Mouse (Mus musculus) liver, embryonic 14.5 days (tissue): ENCODE results near the gene Per3. TPM values are rescaled to one million over a fixed set of nuclear protein-coding genes. Genes with fewer than 3 reads are reported as not detected.
"Not testable (repeated sequence)": the region's sequence is repeated elsewhere in the genome, so short reads cannot be mapped to it uniquely, and the experiment has no call there.

ENCODE experiments used
- ATAC-seq: fragments of 200-750 bp; cut with Nextera tagmentation; 2 replicates; pipeline ENCODE4 v1.8.0; 2017; ENCODE audit warnings: moderate number of reproducible peaks, mild to moderate bottlenecking, moderate library complexity; ENCODE audit not compliant: insufficient read depth
- DNase-seq, 3 experiments: peaks; one replicate each; pipeline ENCODE4 v3.0.0-alpha.2; 2012 to 2013; ENCODE audit warnings: low read depth in 3 of 3, low spot score in 3 of 3
- H3K27ac ChIP-seq: fragments of 300-500 bp; sonication (generic); 2 replicates; pipeline ENCODE4 v1.5.1; 2014; ENCODE audit warnings: moderate library complexity, mild to moderate bottlenecking, control low read depth, inconsistent platforms
- H3K27me3 ChIP-seq: fragments of 300-500 bp; sonication (generic); 2 replicates; pipeline ENCODE4 v1.6.1; 2014; ENCODE audit warnings: mild to moderate bottlenecking, low read length, moderate library complexity; ENCODE audit not compliant: control insufficient read depth, insufficient read depth
- H3K36me3 ChIP-seq: fragments of 300-500 bp; sonication (generic); replicated peaks from 2 replicates; pipeline ENCODE4 v1.6.1; 2014; ENCODE audit warnings: low read depth; ENCODE audit not compliant: control insufficient read depth, insufficient read depth
- H3K4me1 ChIP-seq, 2 experiments: fragments of 200-500 bp in 1 of 2; fragments of 300-500 bp in 1 of 2; sonication (generic) in 1 of 2; replicated peaks; 2 replicates each; pipeline ENCODE4 v1.6.1; 2012 to 2014; ENCODE audit warnings: antibody characterized with exemption in 1 of 2, inconsistent platforms in 1 of 2, low read length in 1 of 2; ENCODE audit not compliant: control insufficient read depth in 2 of 2, insufficient read depth in 2 of 2
- H3K4me2 ChIP-seq: fragments of 300-500 bp; sonication (generic); 2 replicates; pipeline ENCODE4 v1.6.1; 2014; ENCODE audit warnings: low read depth, mild to moderate bottlenecking, control low read depth, moderate library complexity
- H3K4me3 ChIP-seq, 2 experiments: fragments of 200-500 bp in 1 of 2; fragments of 300-500 bp in 1 of 2; sonication (generic) in 1 of 2; 2 replicates each; pipeline ENCODE4 v1.5.1; 2012 to 2014; ENCODE audit warnings: low read depth in 2 of 2, low read length in 2 of 2, mild to moderate bottlenecking in 2 of 2, control low read depth in 1 of 2, inconsistent platforms in 1 of 2, moderate library complexity in 1 of 2; ENCODE audit not compliant: insufficient read depth in 1 of 2
- H3K9ac ChIP-seq: fragments of 300-500 bp; sonication (generic); replicated peaks from 2 replicates; pipeline ENCODE4 v1.6.1; 2014; ENCODE audit warnings: mild to moderate bottlenecking, control low read depth, moderate library complexity
- H3K9me3 ChIP-seq: fragments of 300-500 bp; sonication (generic); 2 replicates; pipeline ENCODE4 v1.6.1; 2016; ENCODE audit warnings: low read length, mixed read lengths; ENCODE audit not compliant: control insufficient read depth
- CTCF ChIP-seq: IDR thresholded peaks from 2 replicates; pipeline ENCODE4 v1.5.1; 2016; ENCODE audit warnings: antibody characterized with exemption, low read depth, control low read depth
- EP300 ChIP-seq: IDR thresholded peaks from 2 replicates; pipeline ENCODE4 v1.6.1; 2016; ENCODE audit warnings: antibody characterized with exemption, low read depth
- WGBS: fragments of 180-500 bp; shearing (Covaris S2); extraction: QIAGEN DNeasy Blood & Tissue Kit; methylation state at CpG from one replicate; pipeline ENCODE4 v1.1.7; 2014; ENCODE audit not compliant: insufficient replicate concordance; 5-methylcytosine and 5-hydroxymethylcytosine counted together
- polyA plus RNA-seq, 2 experiments: library from polyadenylated mRNA; depleted of rRNA in 1 of 2; stranded (reverse) in 1 of 2; unstranded in 1 of 2; fragments of >200 nt; fragmentation: Nextera tagmentation in 1 of 2; extraction: Ambion mirVana in 1 of 2; gene quantifications; 2 replicates each; pipeline versions ENCODE4 v1.2.1 to v1.2.3; 2012 to 2014

Gene Per3
- polyA plus RNA-seq, 2 experiments, result 2.2 to 2.9 TPM

GRCm38 (mm10) chr4:151036521-151036920 is 7.9 kb downstream of the Per3 start:
- 75% methylated on average over 7 of the region's 7 CpGs for WGBS
- TF ChIP-seq CTCF (no peak), EP300 (no peak)
- no peak for DNase-seq
- Histone ChIP-seq H3K4me2 (no peak overlapping the region), H3K4me1 (no peaks in the 10 kb centered on the region), H3K9ac (no peak overlapping the region), H3K27me3 (no peaks in the 10 kb centered on the region), H3K36me3 (no peaks in the 10 kb centered on the region), H3K4me3 (no peak overlapping the region), H3K9me3 (no peaks in the 10 kb centered on the region), H3K27ac (no peak overlapping the region)
- ATAC-seq, result no peak

GRCm38 (mm10) chr4:151027001-151027400 is 17.5 kb downstream of the Per3 start:
- 54% methylated on average over 6 of the region's 6 CpGs for WGBS
- Histone ChIP-seq H3K4me3 (no peak overlapping the region), H3K27ac (no peak overlapping the region), H3K9ac (no peak overlapping the region), H3K4me1 (peaks cover 0 to 3% of the 10 kb centered on the region in 2 experiments; a peak in 1 of 4 replicates), H3K36me3 (no peaks in the 10 kb centered on the region), H3K9me3 (no peaks in the 10 kb centered on the region), H3K4me2 (no peak overlapping the region), H3K27me3 (no peaks in the 10 kb centered on the region)
- TF ChIP-seq CTCF (peak; percentile 82), EP300 (no peak)
- DNase-seq, result no peak
- ATAC-seq, result no peak; the same call in 1 of the 2 replicates

GRCm38 (mm10) chr4:151024152-151024551 is 20.3 kb downstream of the Per3 start:
- H3K27me3 ChIP-seq, result no peaks in the 10 kb centered on the region
- no peak for DNase-seq
- peaks cover 0 to 3% of the 10 kb centered on the region in 2 experiments; a peak in 1 of 4 replicates for H3K4me1 ChIP-seq
- H3K27ac ChIP-seq, result no peak overlapping the region
- ATAC-seq, result peak; percentile 76
- peak overlapping the region; percentile 31 for H3K4me2 ChIP-seq
- 17% methylated on average over 9 of the region's 9 CpGs for WGBS
- no peaks in the 10 kb centered on the region for H3K36me3 ChIP-seq
- TF ChIP-seq CTCF (no peak), EP300 (peak; percentile 41)
- no peak overlapping the region for H3K4me3 ChIP-seq
- no peak overlapping the region for H3K9ac ChIP-seq
- no peaks in the 10 kb centered on the region for H3K9me3 ChIP-seq

- not testable (repeated sequence) for H3K36me3 ChIP-seq, H3K27ac ChIP-seq, H3K9me3 ChIP-seq, DNase-seq, H3K4me3 ChIP-seq, H3K4me1 ChIP-seq, ATAC-seq, H3K9ac ChIP-seq, H3K4me2 ChIP-seq, H3K27me3 ChIP-seq
- WGBS, result 69% methylated on average over 1 of the region's 1 CpGs
These were observed 27.1 kb downstream of the Per3 start for GRCm38 (mm10) chr4:151017356-151017755.

GRCm38 (mm10) chr4:151015946-151016345 is 28.5 kb downstream of the Per3 start:
- WGBS, result 86% methylated on average over 10 of the region's 10 CpGs
- no peak overlapping the region for H3K9ac ChIP-seq
- no peak overlapping the region for H3K4me2 ChIP-seq
- H3K4me1 ChIP-seq, result no peaks in the 10 kb centered on the region
- TF ChIP-seq EP300 (no peak), CTCF (no peak)
- no peaks in the 10 kb centered on the region for H3K36me3 ChIP-seq
- H3K4me3 ChIP-seq, result no peak overlapping the region
- ATAC-seq (no peak), DNase-seq (no peak)
- no peak overlapping the region for H3K27ac ChIP-seq
- H3K9me3 ChIP-seq, result no peaks in the 10 kb centered on the region
- H3K27me3 ChIP-seq, result no peaks in the 10 kb centered on the region
